Comparison of ENCODE assay signal across 13 mouse cellular contexts in the genomic region with DNA sequence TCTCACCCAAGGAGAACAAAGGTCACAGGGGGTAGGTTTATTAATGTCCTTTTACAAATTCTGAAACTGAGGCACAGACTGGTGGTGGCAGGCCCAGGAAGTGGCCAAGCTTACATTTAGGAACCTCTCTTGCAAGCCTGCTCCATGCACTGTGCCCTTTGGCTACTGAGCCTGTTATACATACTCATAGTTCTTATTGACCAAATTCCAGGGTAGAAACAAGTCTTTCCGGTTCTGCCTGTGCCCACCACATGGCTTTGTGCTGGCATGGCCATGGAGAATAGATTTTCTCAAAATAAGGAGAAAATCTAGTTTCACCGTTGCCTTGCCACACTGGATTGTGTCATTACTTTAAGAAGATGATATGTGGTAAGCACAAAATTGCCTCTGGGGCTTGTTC.
"Had no signal": no experiment of that assay in that cellular context is flagged by ENCODE, and none has a peak within 500 bp of the region (broad histone marks: within the 10 kb centered on the region; RNA-seq: fewer than 3 reads in every experiment).

No protein-coding gene starts in this region.

- DNase-seq: kidney, adult 18-20 months; kidney, postnatal 10 days; kidney, postnatal 36 days; left cerebral cortex, postnatal 4 days; liver, embryonic 13.5 days; lung, adult 2 months; lung, postnatal 10 days; midbrain, embryonic 14.5 days; thymus, adult 18-20 months; thymus, postnatal 36 days had no signal

- H3K4me2 ChIP-seq: limb, embryonic 12.5 days; limb, embryonic 15.5 days; liver, embryonic 13.5 days had no signal

- H3K9me3 ChIP-seq: limb, embryonic 12.5 days; limb, embryonic 15.5 days; liver, embryonic 13.5 days had no signal

- H3K4me1 ChIP-seq: limb, embryonic 12.5 days; limb, embryonic 15.5 days; liver, embryonic 13.5 days had no signal

- H3K4me3 ChIP-seq: limb, embryonic 12.5 days; limb, embryonic 15.5 days; liver, embryonic 13.5 days had no signal

- H3K9ac ChIP-seq: limb, embryonic 12.5 days; limb, embryonic 15.5 days; liver, embryonic 13.5 days had no signal

- H3K27ac ChIP-seq: limb, embryonic 12.5 days; limb, embryonic 15.5 days; liver, embryonic 13.5 days; macrophage had no signal

- H3K36me3 ChIP-seq: limb, embryonic 12.5 days; limb, embryonic 15.5 days; liver, embryonic 13.5 days had no signal
